Mouse (Mus musculus): ENCODE measurements around the gene Fam83d.

Fam83d gene

GRCm38 (mm10) chr2:158745049-158745482, 22.8 kb upstream of the Fam83d start:
- peak; percentile 64 for DNase-seq (ENCODE audit: low read depth)

GRCm38 (mm10) chr2:158746164-158746563, 21.7 kb upstream of the Fam83d start:
- no peak for DNase-seq (ENCODE audit: low read depth)

- DNase-seq (ENCODE audit: low read depth), result no peak
Observed at GRCm38 (mm10) chr2:158749366-158749765, 18.5 kb upstream of the Fam83d start.

- DNase-seq (ENCODE audit: low read depth), result no peak
Observed at GRCm38 (mm10) chr2:158760231-158760630, 7.7 kb upstream of the Fam83d start.

- no peak for DNase-seq (ENCODE audit: low read depth)
Observed at GRCm38 (mm10) chr2:158762339-158762738, 5.6 kb upstream of the Fam83d start.

GRCm38 (mm10) chr2:158768350-158768749, 457 bp downstream of the Fam83d start:
- peak; percentile 72 for DNase-seq (ENCODE audit: low read depth)

- peak; percentile 38 for DNase-seq (ENCODE audit: low read depth)
Observed at GRCm38 (mm10) chr2:158768771-158769170, 878 bp downstream of the Fam83d start.

GRCm38 (mm10) chr2:158770126-158770757, 2.3 kb downstream of the Fam83d start:
- no peak for DNase-seq (ENCODE audit: low read depth)

- no peak for DNase-seq (ENCODE audit: low read depth)
Observed at GRCm38 (mm10) chr2:158771066-158771763, 3.3 kb downstream of the Fam83d start.

- DNase-seq (ENCODE audit: low read depth), result no peak
Observed at GRCm38 (mm10) chr2:158772808-158773207, 4.9 kb downstream of the Fam83d start.

GRCm38 (mm10) chr2:158774886-158775285, 7.0 kb downstream of the Fam83d start:
- DNase-seq (ENCODE audit: low read depth), result peak; percentile 71

- no peak for DNase-seq (ENCODE audit: low read depth)
Observed at GRCm38 (mm10) chr2:158776716-158777115, 8.8 kb downstream of the Fam83d start.

- no peak for DNase-seq (ENCODE audit: low read depth)
Observed at GRCm38 (mm10) chr2:158777490-158777889, 9.6 kb downstream of the Fam83d start.

- DNase-seq (ENCODE audit: low read depth), result no peak
Observed at GRCm38 (mm10) chr2:158778349-158778748, 10.5 kb downstream of the Fam83d start.

GRCm38 (mm10) chr2:158781126-158781525, 13.2 kb downstream of the Fam83d start:
- DNase-seq (ENCODE audit: low read depth), result no peak

GRCm38 (mm10) chr2:158786927-158787795, 19.3 kb downstream of the Fam83d start:
- no peak for DNase-seq (ENCODE audit: low read depth)

GRCm38 (mm10) chr2:158794494-158795004, 26.7 kb downstream of the Fam83d start, which contains the start of gene Dhx35:
TSS of gene Dhx35 (plus strand) at chr2:158794807.
- DNase-seq (ENCODE audit: low read depth), result peak; percentile 97

- no peak for DNase-seq (ENCODE audit: low read depth)
Observed at GRCm38 (mm10) chr2:158795043-158795442, 27.1 kb downstream of the Fam83d start.

GRCm38 (mm10) chr2:158795875-158796274, 28.0 kb downstream of the Fam83d start:
- peak; percentile 18 for DNase-seq (ENCODE audit: low read depth)

GRCm38 (mm10) chr2:158799328-158799727, 31.4 kb downstream of the Fam83d start:
- no peak for DNase-seq (ENCODE audit: low read depth)

- no peak for DNase-seq (ENCODE audit: low read depth)
Observed at GRCm38 (mm10) chr2:158800788-158801187, 32.9 kb downstream of the Fam83d start.

GRCm38 (mm10) chr2:158803575-158803974, 35.7 kb downstream of the Fam83d start:
- DNase-seq (ENCODE audit: low read depth), result no peak
